Mouse (Mus musculus) kidney, postnatal 14 days (tissue): ENCODE results near the gene Drd4.

Experiments used
- DNase-seq: peaks from one replicate; pipeline ENCODE4 v3.0.0; 2022; ENCODE audit warnings: mixed read lengths

Drd4 gene

DNA sequence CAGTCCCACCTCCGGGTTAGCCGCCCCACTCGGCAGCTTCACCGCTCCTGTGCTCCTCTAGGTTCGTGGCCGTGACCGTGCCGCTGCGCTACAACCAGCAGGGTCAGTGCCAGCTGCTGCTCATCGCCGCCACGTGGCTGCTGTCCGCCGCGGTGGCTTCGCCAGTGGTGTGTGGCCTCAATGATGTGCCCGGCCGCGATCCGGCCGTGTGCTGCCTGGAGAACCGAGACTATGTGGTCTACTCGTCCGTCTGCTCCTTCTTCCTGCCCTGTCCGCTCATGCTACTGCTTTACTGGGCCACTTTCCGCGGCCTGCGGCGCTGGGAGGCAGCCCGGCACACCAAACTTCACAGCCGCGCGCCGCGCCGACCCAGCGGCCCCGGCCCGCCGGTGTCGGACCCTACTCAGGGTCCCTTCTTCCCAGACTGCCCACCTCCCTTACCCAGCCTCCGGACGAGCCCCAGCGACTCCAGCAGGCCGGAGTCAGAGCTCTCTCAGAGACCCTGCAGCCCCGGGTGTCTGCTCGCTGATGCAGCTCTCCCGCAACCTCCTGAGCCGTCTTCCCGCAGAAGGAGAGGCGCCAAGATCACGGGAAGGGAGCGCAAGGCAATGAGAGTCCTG, 2.2 kb downstream of the Drd4 start:
- DNase-seq, result peak; percentile 37

DNA sequence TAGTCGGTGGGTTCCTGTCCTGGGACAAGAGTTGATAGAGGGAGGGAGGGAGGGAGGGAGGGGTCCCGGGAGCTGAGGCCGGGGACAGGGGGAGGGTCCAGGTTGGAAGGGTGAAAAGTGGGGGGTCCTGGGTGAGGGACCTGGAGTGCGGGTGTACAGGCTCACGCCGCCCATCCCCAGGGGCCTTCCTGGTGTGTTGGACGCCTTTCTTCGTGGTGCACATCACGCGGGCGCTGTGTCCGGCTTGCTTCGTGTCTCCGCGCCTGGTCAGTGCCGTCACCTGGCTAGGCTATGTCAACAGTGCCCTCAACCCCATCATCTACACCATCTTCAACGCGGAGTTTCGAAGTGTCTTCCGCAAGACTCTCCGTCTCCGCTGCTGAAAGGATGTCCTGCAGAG, 2.7 kb downstream of the Drd4 start:
- DNase-seq, result no peak

DNA sequence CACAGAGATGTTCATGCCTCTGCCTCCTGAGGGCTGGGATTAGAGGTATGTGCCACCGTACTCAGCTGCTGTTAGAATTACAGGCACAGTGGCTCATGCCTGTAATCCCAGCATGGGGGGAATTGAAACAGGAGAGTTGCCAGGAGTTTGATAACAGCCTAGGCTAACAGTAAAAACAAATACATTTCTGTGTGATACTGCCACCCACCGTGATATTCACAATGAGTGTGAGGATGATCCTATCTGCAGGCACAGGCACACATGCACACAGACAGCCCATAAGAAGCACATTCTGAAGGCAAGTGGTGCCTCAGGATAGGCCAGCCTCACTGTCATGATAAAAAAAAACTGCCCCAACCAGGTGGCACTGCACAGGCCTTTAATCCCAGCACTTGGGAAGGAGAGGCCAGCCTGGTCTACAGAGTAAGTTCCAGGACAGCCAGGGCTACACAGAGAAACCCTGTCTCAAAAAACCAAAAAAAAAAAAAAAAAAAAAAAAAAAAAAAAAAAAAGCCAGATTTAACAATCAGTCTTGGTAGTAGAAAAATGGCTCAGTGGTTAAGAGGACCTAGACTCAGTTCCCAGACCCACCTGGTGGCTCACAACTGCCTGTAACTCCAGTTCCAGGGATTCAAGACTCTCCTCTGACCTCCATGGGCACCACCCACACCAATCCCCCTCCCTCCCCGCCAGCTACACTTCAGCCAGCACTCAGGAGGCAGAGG, 6.3 kb downstream of the Drd4 start:
- no peak for DNase-seq

GRCm38 (mm10) chr7:141299175-141299574, 7.4 kb downstream of the Drd4 start:
- no peak for DNase-seq

DNA sequence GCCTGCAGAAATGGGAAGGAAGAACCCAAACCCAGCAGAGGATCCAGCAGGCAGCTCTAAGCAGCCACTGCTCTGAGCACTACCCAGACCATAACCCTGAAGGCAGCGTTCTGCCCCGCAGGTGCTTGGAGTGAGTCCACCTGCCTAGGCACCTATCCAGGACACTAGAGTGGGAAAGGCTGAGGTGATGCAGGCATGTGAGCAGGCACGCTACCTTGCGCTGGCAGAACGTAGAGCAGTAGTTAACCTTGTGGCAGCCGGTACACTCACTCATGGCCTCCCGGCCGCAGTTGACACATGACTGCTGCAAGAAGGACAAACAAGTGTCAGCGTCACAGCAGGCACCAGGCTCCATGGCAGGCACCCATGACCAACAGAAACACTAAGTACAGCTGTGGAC, 9.6 kb downstream of the Drd4 start:
- DNase-seq, result no peak

GRCm38 (mm10) chr7:141302702-141303268, 11.0 kb downstream of the Drd4 start:
- DNase-seq, result no peak

DNA sequence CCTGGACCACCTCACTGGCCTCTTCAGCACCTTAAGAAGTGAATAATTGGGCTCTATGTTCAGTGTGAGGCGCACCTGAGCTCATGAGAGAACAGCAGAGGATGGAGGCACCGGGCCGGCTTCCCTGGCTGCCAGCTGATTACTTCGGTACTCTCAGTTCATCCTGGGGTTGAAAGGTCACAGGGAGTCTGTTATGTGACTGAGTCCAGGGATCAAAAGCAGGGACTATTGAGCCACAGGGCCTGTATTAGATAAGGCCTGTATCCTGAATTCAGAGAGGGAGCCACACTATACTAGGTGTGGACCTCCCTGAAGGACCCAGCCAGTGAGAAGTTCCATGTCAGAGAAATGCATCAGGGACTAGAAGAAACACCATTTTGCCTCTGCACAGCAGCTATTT, 12.7 kb downstream of the Drd4 start:
- no peak for DNase-seq

- DNase-seq, result no peak
These were observed 22.6 kb downstream of the Drd4 start for GRCm38 (mm10) chr7:141314416-141314815.

DNA sequence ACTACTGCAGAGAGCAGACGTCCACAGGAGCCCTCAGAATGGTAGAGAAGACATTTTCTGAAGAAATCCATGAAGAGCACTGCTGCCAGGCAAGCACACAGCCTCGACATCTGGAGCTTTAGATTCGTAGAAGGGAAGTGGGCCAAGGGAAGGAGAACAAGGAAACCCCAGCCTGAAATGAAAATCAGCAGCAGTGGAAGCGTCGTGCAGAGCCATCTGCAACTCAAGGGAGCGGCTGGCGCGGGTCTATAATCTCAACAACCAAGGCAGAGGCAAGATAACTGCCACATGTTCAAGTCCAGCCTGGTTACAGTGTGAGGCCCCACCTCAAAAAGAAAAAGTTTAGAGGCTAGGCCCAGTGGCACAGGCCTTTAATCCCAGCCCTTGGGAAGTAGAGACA, 23.3 kb downstream of the Drd4 start:
- no peak for DNase-seq

- DNase-seq, result peak; percentile 79
These were observed 24.2 kb downstream of the Drd4 start for GRCm38 (mm10) chr7:141315974-141316373.

GRCm38 (mm10) chr7:141317619-141318132, 25.9 kb downstream of the Drd4 start:
- DNase-seq, result peak; percentile 27

DNA sequence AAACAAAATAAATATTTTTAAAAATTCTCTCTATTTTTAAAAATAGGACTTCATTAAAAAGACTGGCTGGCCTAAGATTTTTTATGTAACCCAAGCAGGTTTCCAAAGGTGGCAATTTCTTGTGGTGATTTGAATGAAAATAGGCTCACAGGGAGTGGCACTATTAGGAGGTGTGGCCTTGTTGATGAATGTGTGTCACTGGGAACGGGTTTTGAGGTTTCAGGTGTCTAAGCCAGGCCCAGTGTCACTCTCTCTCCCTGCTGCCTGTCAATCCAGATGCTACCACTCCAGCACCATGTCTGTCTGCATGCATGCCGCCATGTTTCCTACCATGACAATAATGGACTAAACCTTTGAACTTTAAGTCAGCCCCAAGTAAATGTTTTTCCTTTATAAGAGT, 27.6 kb downstream of the Drd4 start:
- no peak for DNase-seq

DNA sequence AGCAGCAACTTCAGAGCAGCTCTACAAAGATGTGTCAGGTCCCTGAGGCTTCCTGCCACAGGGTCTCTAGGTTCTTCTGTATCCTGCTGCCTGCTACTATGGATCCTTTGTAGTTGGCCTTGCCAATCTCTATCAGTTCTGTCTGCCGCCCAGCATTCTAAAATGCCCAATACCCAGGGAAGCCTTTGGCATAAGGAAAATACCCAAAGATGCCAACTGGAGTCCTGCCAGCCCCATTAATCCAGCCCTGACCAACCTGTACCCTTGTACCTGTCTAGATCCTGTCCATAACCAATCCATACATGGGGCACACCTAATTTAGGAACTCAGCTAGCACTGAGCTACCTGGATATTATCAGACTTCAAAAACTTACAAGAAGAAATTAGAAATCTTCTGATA, 32.9 kb downstream of the Drd4 start:
- peak; percentile 34 for DNase-seq

DNA sequence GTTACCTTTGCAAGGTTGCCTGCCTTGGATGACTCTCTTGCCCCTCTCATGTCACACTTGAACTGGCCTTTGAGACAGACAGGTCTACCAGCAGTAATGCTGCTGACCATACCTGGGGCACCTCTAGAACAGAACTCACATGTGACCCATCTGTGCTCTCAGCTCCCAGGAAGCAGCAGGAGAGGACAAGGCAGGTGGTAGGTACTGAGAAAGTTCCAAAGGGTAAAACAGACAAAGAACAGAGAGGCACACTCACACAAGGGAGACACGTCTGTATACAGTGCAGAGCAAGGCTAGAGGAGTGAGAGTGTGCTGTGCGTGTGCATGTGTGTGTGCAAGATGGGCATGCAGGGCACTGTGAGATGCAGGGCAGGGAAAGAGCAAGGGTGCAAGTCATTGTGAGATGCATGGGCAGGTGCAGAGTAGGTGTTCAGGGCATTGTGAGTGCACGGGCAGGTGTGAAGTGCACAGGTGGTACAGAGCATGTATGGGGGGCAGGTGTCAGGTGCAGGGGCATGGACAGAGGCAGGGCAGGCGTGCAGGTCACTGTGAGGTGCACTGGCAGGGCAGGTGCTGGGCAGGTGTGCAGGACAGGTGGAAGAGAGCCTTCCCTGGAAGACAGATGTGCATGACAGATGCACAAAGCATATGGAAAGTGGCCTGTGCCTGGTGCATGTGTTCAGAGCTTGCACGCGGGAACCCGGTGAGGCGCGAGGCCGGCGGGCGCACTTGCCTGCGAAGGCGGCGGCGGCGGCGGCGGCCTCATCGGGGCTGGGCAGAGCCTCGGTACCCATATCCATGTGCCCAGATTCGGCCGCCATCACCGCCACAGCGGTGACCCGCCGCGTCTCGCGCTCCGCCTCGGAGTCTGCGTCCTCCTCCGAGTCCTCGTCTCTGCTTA, 35.0 kb downstream of the Drd4 start:
- DNase-seq, result no peak

DNA sequence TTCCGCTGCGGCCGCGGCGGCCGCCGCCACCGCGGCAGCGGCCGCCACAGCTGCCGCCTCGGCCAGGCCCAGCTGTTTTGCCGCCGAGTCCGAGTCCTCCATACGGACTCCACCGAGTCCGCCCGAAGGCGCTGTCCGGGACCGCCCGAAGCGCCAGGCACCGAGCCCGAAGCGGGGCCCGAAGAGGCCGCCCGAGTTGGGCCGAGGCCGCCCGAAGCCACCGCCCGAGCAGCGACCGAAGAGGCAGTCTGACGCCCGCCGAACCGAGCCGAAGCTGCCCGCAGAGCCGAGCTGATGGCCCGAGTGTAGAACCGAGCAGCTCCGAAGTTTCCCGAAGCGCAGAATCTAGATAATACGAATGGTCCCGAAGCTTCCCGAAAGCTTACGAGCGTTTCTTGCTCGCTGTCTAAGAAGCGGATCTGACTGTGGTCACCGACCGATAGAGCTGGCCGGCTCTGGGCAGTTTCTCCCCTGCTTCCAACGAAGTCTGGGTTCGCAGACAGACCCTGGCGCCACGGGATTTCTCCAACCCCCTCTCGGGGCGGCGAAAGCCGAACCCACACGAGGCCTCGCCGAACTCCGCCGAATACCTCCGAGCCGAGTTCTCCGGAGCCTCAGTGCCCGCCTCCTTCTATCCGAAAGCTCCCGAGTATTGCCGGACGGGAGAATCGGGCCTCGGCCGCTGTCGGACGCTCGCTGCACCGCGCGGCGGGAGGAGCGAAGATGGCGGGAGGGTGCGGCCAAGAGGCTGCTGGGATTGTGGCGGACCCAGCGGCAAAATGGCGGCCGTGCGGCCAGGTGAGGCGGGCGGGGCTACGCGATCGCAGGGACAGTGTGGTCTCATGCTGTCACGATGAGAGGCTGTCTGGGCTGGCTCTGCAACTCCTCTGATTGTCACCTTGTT, 35.9 kb downstream of the Drd4 start, which contains the start of the genes Deaf1 and Tmem80:
Gene Deaf1 (minus strand): TSS at position 222 of the 904 bp plus-strand sequence.
Gene Tmem80 (plus strand): TSS at position 271 of the 904 bp plus-strand sequence.
- DNase-seq, result peak; percentile 100

DNA sequence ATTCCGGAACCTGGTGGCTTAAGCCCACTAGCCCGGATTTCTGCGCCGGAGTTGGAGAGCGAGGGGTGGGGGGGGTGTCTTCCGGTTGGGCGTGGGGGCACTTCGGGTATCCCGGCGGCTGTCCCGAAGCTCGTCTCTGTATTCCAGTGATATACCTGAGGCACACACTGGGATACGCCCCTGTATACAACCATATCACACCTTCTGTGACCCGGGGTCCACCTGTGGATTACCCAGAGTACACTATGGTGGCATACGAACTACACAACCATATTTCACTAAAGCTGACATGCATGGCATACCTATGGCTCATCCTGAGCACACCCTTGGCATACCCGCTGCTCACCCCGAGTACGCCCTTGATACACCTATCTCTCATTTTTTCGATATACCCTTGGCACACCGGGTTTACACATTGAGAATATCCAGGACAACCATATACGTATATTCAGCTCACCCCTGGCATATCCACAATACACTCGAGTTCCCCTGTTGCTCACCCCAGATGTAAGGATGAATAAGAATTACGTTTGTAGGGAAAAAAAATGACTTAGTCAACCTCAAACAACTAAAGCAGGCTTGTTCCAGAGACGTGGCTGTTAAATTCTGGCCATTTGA, 36.7 kb downstream of the Drd4 start:
- no peak for DNase-seq

GRCm38 (mm10) chr7:141330706-141331105, 38.9 kb downstream of the Drd4 start:
- no peak for DNase-seq

DNA sequence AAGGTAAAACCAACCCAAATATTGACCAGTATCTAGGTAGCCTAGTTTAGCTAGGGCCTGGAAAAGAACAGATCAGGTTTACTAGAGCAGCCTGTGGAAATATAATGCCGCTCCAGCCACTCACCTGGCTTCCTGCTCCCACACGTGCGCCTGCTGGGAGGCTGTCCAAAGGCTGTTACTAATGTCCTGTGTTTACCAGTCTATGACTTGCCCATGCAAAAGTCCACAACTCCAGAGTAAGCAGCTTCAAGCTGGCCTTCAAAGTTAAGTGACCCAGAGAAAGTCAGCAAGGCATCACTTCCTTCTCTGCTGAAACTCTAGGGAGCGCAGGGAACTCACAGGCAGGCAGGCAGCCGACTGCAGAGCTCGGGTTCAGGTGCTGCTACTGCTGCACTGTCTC, 40.2 kb downstream of the Drd4 start:
- peak; percentile 84 for DNase-seq

DNA sequence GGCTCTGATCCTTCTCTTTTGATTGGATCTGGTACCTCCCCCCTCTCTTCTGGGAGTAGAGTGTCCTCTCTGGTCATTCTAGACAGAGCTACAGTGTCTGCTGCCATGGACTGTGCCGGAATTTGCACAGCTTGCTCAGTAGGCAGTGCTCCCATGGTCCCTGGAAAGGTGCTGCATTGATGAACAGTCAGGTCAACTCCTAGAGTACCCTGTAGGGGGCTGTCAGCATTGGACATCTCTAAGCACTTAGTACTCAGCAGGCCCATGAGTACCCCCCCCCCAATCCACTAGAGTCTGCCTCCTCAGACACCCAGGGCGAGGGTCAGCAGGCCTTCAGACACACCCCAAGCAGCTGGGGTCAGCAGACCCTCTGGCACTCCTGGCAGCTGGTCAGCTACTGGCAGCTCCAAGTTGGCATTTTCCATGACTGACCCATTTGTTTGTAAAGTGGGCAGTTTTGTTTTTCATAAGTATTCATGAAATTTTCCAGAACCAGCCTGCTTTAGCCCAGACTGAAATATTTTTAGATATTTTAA, 43.3 kb downstream of the Drd4 start:
- no peak for DNase-seq

DNA sequence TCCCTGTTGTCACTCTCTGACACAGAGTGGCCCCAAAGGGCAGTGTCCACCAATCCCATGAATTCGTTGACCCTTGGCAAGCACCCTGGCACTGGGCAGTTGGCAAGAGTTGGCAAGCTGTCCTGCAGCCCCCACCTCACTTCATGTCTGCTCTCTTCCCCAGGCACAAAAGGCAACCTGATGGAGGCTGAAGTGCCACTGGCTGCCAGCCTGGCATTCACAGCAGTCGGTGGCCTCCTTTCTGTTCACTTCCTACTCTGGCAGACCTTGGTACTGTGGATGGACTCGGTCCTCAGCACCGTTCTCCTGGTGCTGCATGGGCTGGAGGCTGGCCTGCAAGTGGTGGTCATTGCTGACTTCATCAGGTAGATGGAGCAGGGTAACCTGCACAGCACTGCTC, 43.9 kb downstream of the Drd4 start:
- no peak for DNase-seq

DNA sequence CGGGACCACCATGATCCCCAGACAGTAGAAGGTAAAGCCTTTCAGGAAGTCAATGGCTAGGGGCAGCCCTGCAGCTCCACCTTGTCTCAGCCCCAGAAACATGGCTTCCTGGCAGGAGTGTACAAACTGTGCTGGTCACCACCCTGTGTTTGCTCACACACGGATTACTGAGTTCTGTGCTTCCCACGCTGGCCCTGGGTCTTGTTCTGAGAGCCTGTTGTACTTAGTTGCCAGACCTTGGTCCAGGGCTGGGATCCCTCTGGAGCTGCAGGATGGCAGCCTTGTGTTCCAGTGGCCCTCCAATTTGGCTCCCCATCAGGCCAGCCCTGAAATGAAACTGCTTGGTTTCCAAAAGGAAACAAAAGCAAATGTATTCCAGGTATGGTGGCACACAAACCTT, 44.5 kb downstream of the Drd4 start:
- no peak for DNase-seq
